Mouse (Mus musculus) spleen, adult 12 weeks (tissue): ENCODE data around the gene Krtcap2.

ENCODE experiments used
- DNase-seq: peaks from one replicate; pipeline ENCODE4 v3.0.0; 2022; ENCODE audit warnings: low spot score

Gene Krtcap2

DNA sequence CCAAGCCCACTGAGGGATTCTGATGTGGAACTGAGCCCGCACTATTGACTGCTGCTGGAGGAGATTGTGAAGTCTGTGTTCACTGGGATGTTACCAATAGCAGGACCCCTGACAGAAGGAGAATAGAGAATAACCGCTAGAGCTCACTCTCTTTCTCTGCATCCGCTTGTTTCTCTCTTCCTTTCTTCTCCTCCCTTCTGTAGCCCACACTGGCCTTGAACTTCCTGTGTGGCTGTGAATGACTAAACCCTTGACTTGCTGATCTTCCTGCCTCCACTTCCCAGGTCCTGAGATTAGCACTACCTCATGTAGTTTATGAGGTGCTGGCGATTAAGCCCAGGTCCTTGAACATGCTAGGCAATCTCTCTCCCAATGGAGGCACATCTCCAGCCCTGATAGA is 1.7 kb downstream of the Krtcap2 start:
- no peak for DNase-seq

GRCm38 (mm10) chr3:89250435-89251040 is 4.8 kb downstream of the Krtcap2 start:
- DNase-seq, result no peak

GRCm38 (mm10) chr3:89251365-89251895 is 5.7 kb downstream of the Krtcap2 start:
- DNase-seq, result peak; percentile 41

GRCm38 (mm10) chr3:89254994-89255393 is 9.2 kb downstream of the Krtcap2 start:
- no peak for DNase-seq

GRCm38 (mm10) chr3:89256177-89256576 is 10.4 kb downstream of the Krtcap2 start:
- no peak for DNase-seq

GRCm38 (mm10) chr3:89259076-89259475 is 13.3 kb downstream of the Krtcap2 start, which contains the start of gene Dpm3:
Dpm3 (plus strand) TSS chr3:89259358.
- DNase-seq, result no peak

DNA sequence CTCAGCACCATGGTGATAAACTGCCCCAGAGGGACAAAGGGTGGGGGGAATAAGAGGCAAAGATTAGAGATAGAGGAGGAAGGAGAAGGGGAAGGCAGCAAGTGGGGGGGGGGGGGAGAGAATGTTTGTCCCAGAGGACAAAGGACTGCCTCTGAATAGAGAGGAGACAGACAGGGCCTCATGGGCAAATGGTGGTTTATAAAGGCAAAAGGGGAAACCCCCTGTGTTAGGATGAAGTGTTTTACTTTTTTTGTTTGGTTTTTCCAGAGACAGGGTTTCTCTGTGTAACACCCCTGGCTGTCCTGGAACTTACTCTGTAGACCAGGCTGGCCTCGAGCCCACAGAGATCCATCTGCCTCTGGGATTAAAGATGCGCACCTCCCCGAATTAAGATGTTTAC is 14.4 kb downstream of the Krtcap2 start:
- DNase-seq, result no peak

GRCm38 (mm10) chr3:89262417-89262816 is 16.7 kb downstream of the Krtcap2 start:
- no peak for DNase-seq

- peak; percentile 46 for DNase-seq
Measured at GRCm38 (mm10) chr3:89266439-89266893, 20.7 kb downstream of the Krtcap2 start.

- DNase-seq, result no peak
Measured at GRCm38 (mm10) chr3:89268916-89269315, 23.1 kb downstream of the Krtcap2 start.

- peak; percentile 51 for DNase-seq
Measured at GRCm38 (mm10) chr3:89270051-89270755, 24.4 kb downstream of the Krtcap2 start, which contains the start of gene Slc50a1. Slc50a1 (minus strand) TSS chr3:89270570.

GRCm38 (mm10) chr3:89270891-89271290 is 25.1 kb downstream of the Krtcap2 start:
- no peak for DNase-seq

GRCm38 (mm10) chr3:89271760-89272159 is 26.0 kb downstream of the Krtcap2 start:
- DNase-seq, result no peak

DNA sequence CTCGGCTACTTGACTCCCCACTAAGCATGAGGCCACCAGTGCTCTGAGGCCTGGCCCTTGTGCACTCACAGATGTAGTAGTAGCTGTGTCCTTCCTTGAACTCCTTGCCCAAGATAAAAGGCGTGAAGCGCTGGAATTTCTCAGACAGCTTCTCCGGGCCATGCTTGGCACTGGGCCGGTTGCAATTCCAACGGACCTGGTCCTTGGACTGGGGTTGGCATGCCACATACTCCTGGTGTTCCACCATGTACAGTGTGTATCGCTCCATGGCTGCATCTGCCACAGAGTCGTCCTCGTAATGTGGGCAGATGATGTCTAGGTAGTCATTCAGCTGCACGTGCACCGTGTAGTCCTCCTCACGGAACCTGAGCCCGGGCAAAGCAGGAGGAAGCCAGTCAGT is 30.3 kb downstream of the Krtcap2 start:
- no peak for DNase-seq

GRCm38 (mm10) chr3:89277281-89278021 is 31.7 kb downstream of the Krtcap2 start:
- DNase-seq, result no peak

DNA sequence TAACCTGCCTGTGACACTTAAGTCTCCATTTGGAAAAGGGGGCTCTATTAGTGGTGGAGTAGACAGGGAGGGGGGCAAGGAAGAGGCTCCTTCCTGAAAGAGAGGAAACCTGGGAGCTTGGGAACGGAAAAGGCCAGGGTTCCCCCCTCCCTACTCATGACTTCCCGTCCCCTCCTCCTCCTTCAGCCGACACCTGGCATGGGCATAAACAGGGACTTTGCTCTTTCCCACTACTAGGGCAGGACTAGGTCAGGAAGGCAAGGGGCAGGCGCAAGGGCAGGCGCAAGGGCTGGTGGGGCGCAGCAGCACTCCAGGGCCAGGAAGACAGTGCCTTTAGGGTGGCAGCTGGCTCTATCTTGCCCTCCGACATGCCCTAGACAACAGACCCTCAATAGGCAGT is 32.3 kb downstream of the Krtcap2 start:
- no peak for DNase-seq

DNA sequence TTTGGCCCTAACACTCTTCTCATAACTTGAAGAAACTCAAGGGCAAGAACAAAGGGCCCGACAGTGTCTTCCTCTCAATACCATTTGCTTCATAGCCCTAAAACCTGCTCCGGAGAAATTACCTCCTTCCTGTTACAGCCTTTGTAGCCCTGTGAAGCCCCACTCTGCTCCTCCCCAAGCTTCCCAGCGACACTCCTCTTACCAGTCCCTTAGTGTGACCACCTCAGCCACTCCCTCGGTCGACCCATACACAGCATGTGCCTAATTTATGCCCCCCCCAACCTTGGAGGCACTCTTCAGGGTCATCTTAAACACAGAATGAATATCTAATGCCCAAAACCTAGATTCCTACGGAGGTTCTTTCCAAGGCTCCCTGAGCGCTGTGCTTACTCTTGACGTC is 32.9 kb downstream of the Krtcap2 start:
- DNase-seq, result no peak

- no peak for DNase-seq
Measured at GRCm38 (mm10) chr3:89279153-89279890, 33.6 kb downstream of the Krtcap2 start.

DNA sequence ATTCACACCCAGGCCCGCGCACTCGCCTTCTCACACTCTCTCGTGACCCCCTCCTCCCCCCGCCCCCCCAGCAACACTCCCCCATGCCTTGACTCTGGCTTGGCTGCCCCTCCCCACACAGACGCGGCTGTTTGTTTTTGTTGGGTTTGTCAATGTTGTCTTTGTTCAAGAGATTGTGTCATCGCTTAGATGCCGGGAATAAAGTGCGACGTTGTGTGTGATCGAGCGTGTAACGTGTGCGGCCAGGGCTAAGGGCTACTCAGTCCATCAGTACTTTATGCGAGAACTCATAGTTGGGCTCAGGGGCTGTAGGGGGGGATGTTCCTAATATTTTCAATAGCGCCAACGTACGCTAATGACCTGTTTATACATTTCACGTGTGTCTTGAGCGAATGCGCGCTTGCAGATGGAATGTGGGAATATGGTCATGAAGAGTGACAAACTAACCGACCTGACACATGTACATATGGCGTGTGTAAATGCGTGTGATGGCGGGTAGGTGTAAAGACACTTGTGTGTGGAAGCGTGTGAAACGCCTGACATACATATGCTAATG is 34.4 kb downstream of the Krtcap2 start:
- no peak for DNase-seq

DNA sequence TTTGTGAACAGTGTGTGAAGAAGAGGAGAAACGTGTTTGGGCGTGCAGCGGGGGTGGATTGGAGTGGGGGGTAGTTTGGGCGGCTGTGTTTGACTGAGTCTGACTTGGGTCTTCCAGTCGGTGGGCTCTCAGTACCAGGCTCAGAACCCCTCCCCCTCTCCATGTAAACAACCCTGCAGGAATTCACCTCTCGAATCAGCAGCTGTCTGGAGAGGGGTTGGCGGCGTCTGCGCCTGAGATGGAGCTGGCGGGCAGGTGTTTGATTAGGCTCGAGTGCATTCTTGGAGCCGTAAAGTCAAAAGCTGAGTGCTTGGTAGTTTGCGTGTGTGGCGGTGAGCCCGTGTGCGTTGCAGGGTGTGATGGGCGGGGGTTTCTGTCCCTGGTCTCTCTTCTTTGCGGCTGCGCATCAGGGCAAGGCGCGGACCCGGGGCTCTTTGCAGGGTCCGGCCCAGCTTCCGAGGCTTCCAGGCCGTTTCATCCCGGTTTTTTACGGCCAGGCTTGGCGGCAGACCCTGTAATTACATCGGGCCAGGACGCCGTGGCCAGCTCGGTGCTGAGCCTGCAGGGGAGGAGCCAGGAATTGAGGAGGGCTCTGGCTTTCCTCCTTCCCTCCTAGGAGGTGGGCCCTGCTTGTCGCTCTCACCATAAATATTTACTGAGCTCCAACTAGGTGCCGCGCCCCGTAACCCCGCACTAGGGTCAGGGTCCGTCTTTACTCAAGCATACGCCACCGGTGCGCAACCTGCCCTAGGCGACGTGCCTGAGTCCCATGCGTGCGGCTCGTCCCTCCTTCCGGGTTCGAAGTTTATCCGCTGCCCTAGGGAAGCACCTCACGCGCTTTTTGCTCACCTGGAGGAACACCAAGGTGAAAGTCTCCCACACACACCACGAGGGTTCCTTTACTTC is 35.1 kb downstream of the Krtcap2 start, which contains the start of gene Efna1:
Efna1 (minus strand) TSS at position 537 of the 906 bp plus-strand sequence.
- DNase-seq, result no peak
